Mouse (Mus musculus): ENCODE measurements around the gene Lgr4.

Lgr4 gene

DNA sequence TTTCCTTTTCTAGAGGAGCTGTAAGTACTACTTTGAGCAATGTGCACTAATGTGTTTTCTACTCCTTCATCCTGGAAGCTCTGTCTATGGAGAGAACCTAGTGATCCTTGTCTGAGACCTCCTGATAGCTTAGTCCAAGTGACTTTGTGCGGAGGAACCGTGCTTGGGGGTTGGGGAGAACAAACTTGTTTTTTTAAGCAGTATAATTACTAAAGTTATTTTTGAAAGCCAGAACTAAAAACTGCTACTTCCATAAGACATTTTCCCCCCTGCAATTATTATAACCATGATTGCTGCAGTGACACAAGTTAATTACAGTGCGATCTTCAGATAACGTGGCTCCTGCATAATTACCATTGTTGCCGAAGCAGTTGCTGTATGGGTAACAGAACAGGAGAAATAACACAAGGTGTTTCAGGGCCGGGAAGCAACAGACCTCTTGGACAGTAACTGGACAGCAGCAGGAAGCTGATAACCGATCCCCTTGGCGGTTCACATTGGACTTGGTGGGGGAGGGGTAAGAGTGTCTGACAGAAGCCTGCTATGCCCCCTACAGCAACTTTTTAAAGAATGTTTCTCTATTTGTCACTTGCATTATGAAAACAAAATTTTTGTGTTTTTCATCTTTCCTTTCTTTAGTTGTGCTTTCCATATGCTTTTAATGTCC lies 53.4 kb downstream of the Lgr4 start:
- no peak for ATAC-seq (ENCODE audit: insufficient number of reproducible peaks, low FRiP score, low TSS enrichment)

DNA sequence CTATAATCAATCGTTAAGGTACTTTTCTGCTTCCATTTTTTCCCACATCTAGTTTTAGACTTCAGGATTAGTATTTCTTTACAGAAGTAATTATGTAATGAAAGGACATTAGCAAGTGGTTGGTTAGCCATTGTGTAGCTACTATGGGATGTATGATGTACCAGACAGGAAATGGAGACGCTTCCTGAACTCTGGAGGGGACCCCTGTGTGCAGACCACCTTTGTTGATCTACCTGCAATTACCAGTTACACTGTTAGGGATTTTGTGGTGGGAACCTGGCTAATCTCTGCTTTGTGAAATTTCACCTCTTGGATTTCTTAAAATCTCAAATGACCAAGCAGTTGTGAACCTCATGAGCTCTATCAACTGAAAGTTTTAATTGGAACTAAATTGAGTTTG lies 54.9 kb downstream of the Lgr4 start:
- no peak for ATAC-seq (ENCODE audit: insufficient number of reproducible peaks, low FRiP score, low TSS enrichment)

DNA sequence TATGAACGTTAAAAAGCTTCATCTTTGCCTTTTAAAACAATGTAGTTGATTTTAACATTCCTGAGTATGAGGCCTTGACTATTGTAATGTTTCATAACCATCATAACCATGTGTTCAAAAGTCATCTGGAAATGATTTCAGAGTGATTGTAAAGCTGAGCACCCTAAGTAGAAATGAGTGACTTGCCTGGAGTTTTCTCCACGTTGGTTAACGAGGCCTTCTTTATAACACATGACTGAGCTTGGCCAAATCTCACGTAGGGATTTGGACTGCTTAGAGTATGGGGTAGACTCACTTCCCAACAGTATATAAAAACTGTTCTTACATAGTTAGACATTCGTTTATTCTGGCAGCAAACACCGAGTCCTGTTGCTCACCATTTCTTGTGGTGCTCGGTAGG lies 55.5 kb downstream of the Lgr4 start:
- no peak for ATAC-seq (ENCODE audit: insufficient number of reproducible peaks, low FRiP score, low TSS enrichment)

DNA sequence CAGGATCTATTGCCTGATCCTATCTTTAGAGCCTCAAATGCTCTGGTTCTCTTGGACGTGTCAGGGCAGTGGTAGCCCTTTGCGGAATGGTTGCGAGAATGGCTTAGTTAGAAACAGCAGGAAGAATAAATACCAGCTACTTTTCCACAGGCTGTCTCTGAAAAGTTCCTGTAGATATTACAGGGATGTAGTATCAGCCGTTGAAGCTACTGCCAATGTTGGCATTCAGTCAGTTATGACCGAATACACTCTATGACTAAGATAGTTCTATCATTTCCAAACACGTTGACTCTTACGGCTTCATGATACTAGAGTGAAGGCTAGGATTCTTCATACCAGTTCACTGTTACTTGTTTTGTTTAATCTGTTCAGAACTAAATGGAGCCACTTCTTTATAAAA lies 57.4 kb downstream of the Lgr4 start:
- no peak for ATAC-seq (ENCODE audit: insufficient number of reproducible peaks, low FRiP score, low TSS enrichment)

DNA sequence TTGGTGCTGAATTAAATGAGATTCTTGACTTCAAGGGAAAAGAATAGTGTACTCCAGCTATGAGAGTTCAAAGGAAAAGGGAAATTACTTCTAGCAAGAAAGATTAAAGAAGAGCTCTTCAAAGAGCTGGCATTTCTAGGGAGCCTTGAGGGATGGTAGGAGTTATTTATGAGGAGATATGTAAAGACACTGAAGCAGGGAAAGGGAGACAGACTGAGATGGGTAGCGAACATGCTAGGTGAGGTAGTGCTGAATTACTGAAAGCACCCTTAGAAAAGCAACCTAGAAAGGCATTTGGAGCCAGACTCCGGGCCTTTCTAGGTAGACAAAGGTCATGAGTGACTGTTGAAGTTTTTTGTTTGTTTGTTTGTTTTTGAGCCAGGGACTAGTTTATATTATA lies 58.7 kb downstream of the Lgr4 start:
- ATAC-seq (ENCODE audit: insufficient number of reproducible peaks, low FRiP score, low TSS enrichment), result no peak

DNA sequence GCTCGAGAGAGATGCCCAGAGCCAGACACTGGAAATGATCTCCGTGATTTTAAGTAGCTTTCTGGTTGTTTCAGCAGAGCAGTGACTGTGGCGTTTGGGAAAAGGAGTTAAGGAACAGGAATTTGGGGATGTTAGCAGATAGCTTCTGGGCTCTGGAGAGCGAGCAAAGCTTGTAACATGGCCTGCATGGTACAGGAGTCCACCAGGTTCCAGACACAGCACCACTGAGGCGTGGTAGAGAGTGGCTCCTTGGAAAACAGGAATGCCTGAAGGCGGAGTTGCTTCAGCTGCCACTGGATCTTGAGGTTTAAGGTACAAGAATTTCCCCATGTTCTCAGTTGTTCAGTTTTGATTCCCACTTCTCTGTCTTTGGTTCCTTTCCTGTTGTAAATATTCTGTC lies 59.9 kb downstream of the Lgr4 start:
- no peak for ATAC-seq (ENCODE audit: insufficient number of reproducible peaks, low FRiP score, low TSS enrichment)

DNA sequence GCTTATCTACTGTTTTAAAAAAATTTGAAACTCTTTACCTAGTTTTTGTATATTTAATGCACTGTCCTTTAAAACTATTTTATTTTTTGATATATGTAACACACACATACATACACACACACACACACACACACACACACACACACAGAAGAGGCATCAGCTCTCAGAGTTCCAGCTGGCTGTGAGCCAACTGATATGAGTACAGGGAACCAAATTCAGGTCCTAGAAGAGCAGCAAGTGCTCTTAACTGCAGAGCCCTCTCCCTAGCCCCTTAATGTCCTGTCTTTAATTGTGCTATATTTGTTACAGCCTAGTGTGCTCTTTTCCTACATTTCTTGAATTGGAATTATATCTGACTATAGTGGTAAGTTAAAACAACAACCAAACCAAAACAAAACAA lies 61.8 kb downstream of the Lgr4 start:
- no peak for ATAC-seq (ENCODE audit: insufficient number of reproducible peaks, low FRiP score, low TSS enrichment)

DNA sequence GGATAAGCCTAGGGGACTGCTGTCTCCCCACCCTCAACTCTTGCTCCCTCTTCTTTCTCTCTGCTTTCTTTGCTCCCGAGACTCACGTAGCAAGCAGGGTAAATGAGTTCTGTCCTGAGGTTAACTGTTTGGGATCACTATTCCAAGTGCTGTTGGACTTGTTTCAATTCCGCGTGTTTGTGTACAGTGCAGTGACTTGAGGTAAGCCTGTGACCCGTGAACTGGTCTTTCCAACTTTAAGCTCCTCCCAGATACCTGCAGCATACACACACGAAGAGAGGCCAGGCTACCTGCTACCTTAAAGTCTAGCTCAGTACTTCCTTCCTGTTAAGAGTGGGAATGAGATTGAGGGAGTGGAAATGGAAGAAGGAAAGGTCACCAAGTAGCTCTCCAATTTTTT lies 66.0 kb downstream of the Lgr4 start:
- ATAC-seq (ENCODE audit: insufficient number of reproducible peaks, low FRiP score, low TSS enrichment), result no peak

DNA sequence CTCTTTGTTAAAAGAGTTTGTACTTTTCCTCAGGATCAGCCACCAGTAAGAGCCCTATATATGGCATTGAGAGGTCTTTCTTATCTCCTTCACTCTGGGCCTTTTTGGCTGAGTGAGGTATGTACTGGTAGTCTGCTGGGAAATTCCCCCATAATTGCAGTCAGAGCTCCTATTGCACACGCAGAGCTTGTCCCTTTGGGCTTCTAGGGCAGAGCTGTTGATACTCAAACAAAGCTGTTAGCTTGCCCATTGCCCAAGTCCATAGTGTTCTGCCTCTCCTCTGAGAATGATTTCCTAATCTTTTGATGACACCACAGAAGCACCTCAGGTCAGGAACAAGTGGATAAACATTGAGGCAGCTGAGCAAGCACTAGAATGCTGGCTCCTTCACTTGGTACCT lies 67.5 kb downstream of the Lgr4 start:
- no peak for ATAC-seq (ENCODE audit: insufficient number of reproducible peaks, low FRiP score, low TSS enrichment)

DNA sequence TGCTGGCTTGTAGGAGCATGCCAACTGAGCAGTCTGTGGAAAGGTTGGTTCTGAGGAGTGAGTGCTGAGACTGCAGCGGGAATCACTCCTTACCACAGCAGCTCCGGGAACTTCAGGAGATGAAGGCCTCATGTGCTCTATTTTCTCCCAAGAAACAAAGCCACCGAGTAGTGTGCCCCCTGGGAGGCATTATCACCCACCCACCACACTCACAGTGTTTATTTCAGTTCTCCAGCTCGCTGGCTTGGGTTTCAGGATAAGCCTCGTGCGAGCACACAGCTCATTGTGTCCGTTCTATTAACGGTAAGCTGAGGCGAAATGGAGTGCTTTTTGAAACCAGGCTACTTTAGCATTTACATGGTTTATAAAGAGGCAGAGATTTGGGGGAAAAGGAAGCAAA lies 68.1 kb downstream of the Lgr4 start:
- no peak for ATAC-seq (ENCODE audit: insufficient number of reproducible peaks, low FRiP score, low TSS enrichment)

DNA sequence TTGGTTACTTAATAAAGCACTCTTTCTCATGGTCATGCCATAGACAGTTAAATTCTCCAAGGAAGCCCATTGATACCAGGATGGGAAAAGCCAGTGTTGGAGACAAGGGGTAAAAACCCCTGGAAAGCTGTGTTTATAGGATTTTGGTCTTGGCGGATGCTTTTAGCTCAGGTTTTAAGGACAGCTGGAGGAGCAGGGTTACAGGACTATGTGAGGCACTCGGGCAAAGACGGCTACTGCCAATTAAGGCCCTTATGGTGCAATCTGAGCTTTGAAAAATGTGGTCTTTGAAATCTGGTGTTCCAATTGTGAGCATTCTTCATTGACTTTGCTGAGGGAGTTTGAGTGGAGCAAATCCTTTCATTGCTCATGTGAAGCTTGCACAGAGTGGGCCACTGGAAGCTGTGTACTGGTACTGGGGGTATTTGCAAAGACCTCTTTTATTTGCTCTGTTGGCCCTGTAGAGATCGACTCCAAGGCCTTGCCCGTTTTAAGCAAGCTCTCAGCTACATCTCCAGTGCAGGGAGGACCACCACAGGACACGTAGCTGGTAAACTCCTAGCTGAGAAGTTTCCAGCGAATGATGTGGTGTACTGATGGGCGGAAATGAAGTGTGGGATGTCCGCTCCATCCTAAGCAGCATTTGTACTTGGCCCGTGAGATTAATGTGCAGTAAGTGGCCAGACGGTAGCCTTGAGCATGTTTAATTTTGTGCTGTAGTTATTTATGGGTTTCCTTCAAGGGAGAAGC lies 68.8 kb downstream of the Lgr4 start:
- no peak for ATAC-seq (ENCODE audit: insufficient number of reproducible peaks, low FRiP score, low TSS enrichment)

DNA sequence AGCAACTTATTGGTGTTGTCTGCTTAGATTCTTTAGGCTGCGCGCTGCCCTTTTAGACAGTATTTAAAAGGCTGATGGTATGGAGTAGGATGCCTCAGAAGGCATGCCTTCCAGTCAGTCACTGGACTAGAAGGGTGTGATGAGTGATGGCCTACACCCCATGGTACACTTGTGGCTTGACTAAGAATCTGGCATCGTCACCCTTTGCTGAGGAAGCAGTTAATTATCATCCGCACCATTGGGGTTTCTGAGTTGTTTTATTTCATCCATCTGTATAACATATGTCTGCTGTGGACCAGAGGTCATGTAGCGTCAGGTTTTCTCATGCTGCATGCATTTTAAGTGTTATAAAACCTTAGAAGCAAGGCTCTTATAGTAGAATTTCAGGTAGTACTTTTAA lies 70.5 kb downstream of the Lgr4 start:
- ATAC-seq (ENCODE audit: insufficient number of reproducible peaks, low FRiP score, low TSS enrichment), result no peak

DNA sequence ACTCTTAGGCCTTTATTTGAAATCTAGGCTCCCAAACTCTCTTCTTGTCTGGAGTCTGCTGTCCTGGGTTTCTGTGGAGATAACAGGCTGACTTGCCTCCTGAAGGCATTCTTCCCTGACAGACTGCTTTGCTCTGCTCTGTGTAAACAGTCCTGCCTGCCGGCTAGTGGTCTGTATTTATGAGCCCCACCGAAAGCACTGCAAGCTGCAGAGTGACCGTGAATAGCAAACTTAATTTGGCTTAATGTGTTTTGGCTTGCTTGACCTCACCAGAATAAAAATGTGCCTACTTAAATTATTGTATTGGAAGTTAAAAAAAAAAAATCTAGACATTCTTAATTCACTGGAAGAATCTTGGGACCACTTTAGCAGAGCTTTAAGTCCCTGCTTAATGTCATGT lies 71.7 kb downstream of the Lgr4 start:
- ATAC-seq (ENCODE audit: insufficient number of reproducible peaks, low FRiP score, low TSS enrichment), result no peak

DNA sequence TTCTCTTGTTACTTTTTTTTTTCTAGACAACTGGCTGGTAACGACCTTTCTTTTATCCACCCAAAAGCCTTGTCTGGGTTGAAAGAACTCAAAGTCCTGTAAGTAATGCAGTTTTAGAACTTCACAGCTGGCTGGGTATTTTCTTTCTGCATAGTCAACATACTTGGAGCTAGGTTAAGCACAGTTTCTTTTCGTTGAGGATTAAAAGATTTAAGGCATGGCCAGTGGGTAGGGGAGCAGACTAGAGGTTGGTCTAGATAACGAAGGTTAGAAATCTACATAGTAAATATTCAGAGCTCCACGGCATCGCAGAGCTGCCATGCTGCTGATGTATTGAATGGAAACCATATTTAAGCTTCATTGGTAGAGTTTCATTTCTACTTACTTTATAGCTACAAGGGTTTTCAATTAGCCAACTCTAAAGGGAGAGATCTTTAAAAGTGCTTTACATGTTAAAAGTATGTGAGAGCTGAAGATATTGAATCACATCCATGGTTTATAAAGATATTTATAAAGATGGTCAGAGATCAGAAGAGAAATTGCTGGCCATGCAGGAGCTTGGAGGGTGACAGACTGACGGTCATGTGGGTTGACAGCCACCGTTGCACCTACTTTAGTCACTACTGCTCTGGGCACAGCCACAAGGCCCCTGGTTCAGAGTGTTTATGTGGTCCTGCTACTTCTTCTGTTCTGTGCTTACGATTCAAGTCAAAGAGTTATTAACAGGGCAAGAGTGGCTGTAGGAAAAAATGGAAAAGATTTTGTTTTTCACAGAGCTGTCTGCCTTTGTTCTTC lies 72.4 kb downstream of the Lgr4 start:
- no peak for ATAC-seq (ENCODE audit: insufficient number of reproducible peaks, low FRiP score, low TSS enrichment)

DNA sequence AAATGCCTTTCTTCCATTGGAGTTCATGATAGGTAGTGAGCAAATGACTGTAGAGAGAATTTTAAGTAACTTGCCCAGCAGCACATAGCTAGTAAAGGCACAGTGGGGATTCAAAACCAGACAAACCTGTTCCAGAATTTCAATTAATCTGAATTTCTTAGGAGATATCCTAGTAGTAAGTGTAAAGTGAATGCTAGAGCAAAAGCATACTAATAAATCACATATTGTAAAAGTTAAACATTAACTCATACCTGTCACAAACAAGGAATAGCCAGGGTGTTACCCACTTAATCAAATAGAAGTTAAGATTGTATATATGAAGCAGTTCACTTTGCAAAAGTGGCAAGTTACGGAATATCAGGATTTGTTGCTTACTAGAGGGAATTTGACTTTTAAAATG lies 74.3 kb downstream of the Lgr4 start:
- ATAC-seq (ENCODE audit: insufficient number of reproducible peaks, low FRiP score, low TSS enrichment), result no peak

DNA sequence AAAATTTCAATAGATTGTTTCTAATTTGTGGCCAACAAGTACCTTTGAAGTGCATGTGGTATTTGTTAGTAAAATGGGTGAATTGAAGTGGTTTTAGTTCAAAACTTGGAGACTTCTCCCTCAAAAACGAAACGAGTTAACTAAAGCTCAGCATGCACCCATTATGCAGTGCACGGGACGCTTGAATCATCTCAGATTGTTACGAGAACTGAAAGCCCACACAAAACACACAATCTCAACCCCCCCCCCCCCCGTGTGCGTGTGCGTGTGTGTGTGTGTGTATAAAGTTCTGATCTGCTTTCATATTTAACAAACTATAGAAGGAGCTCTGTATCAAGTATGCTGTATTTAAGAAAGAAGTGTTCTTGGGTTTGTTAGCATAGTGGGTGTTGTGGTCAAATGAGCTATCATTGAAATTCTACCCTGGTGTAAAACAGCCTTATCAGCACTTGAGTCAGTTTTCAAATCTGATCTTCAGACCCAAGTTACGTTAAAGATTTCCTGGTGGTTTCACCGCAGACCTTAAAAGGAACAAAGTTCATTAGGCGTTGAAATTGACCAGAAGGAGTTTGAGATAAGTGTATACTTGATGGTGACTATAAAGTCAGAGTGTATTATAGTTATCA lies 75.1 kb downstream of the Lgr4 start:
- ATAC-seq (ENCODE audit: insufficient number of reproducible peaks, low FRiP score, low TSS enrichment), result no peak

DNA sequence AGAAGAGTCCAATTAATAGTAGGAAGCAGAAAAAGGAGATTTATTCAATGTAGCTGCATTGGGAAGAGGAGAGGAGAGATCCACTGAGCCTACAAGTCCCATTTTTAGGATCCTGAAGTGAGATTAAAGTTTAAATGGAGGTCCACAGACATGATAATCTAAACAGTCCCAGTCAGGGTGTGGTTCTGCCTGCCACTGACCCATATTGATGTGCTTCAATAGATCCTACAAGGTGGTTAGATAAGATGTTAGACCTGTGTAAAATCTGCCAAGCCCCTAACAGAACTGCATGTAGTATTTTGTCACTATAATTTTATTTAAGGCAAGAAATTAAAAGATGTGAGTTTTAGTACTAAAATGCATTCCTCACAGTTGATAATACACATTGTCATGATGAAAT lies 76.0 kb downstream of the Lgr4 start:
- ATAC-seq (ENCODE audit: insufficient number of reproducible peaks, low FRiP score, low TSS enrichment), result no peak

DNA sequence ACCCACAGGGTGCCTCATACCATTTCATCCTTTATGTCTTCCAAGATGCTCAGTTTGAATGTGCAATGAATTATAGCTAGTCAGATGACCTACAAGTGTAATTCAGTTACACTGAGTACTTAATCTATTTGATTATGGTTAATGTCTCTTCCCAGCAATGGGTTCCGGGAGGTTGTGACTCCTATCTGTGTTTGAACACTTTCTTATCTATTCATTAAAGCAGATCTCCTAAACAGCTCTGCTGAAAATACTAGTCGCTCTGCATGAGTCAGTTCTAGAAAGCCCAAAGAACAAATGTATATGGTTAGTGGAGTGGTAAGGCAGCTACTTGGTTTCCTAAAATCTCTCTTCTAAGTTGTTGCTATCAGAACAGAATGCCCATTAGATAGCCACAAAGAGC lies 77.6 kb downstream of the Lgr4 start:
- ATAC-seq (ENCODE audit: insufficient number of reproducible peaks, low FRiP score, low TSS enrichment), result no peak

DNA sequence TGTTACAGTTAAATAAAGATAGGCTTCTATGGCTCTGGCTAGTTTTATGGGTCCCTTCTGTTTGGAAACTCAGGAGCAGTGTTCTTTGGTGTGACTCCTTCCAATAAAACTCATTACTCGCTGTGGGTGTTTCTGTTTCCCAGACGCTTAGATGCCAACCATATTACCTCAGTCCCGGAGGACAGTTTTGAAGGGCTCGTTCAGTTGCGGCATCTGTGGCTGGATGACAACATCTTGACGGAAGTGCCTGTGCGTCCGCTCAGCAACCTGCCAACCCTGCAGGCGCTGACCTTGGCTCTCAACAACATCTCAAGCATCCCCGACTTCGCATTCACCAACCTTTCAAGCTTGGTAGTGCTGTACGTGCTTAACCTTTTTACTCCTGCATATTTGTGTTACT lies 79.0 kb downstream of the Lgr4 start:
- peak; percentile 61; the same call in 1 of the 2 replicates for ATAC-seq (ENCODE audit: insufficient number of reproducible peaks, low FRiP score, low TSS enrichment)

DNA sequence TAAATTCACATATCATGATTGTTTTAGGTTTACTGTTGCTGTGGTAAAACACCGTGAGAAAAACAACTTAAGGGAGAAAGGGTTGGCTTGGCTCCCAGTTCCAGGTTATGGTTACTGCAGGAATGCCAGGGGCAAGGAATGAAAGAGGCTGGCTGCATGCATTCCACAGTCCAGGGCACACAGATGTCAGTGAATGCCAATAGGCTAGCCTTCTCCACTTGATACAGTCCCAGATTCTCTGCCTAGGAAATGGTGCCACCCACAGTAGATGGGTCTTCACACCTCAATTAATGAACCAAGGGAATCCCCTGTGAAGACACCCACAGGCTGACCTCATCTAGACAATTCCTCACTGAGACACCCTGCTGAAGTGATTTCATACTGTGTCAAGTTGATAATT lies 87.2 kb downstream of the Lgr4 start:
- no peak for ATAC-seq (ENCODE audit: insufficient number of reproducible peaks, low FRiP score, low TSS enrichment)

DNA sequence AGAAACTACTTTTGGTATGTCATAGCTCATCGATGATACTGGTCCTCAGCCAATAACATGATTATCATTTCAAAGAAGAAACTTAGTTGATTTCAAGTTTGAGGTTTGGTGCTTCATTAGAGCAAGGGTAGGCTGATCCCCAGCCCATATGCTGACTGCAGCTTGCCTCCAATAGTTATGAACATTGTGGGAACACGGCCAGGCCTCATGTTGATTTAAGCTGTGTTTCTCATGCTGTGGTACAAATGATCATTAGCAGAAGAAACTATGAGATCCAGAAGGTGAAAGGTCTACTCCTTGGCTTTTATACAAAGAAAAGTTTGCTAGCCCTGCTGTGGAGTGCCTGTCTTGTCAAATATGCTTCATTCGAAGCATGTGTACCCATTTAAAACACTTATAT lies 87.7 kb downstream of the Lgr4 start:
- ATAC-seq (ENCODE audit: insufficient number of reproducible peaks, low FRiP score, low TSS enrichment), result no peak; the same call in 1 of the 2 replicates

Data from cerebellum, adult (tissue).